Mouse (Mus musculus): ENCODE measurements around the gene Akap7. TPM values are rescaled to one million over a fixed set of nuclear protein-coding genes. Genes with fewer than 3 reads are reported as not detected.
"Not testable (repeated sequence)": the region's sequence is repeated elsewhere in the genome, so short reads cannot be mapped to it uniquely, and the experiment has no call there.

The Akap7 gene
- polyA plus RNA-seq, 1 experiment = 140 TPM

DNA sequence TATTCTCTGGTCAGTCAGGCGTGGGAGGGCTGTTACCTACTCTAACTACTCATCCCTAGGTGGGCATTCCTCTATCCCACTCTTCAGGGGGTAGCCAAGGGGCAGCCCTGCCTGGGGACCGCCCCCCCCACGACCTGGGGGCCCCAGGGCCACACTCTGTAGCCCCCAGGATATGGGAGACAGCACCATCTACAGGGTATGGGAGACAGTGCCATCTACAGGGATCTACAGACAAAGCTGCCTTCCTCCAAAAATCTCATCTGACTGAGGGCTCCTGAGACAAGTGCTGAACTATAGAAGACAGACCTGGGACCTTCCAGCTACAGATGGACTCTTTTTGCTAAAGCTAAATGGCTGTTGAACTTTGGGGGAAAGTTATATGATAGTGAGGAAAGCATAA, 144.2 kb downstream of the Akap7 start:
- H3K4me1 ChIP-seq (ENCODE audit: control insufficient read depth, insufficient read depth, insufficient read length, low read length); H3K4me3 ChIP-seq (ENCODE audit: insufficient read depth, low read depth, low read length); H3K27ac ChIP-seq (replicated peaks; ENCODE audit: low read depth, low read length): not testable (repeated sequence)

DNA sequence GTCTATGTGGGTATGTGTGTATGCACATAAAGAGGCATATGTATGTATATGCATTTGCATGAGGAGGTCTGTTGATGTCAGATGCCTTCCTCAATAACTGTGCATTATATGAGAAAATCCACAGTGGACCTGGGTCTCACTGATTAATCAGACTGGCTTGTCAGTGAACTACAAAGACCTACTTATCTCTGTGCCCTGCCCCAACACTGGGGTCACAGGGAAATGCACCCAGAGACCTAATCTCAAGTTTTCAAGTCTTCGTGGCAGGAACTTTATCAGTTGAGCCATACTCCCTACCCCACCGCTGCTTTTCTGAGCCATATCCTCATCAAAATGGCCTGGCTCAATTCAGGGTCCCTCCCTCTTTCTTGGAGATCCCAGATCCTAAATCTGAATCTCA, 146.0 kb downstream of the Akap7 start:
- H3K4me3 ChIP-seq (ENCODE audit: insufficient read depth, low read depth, low read length) = no peak overlapping the region
- no peak overlapping the region for H3K27ac ChIP-seq (replicated peaks; ENCODE audit: low read depth, low read length)
- H3K4me1 ChIP-seq (ENCODE audit: control insufficient read depth, insufficient read depth, insufficient read length, low read length) = no peaks in the 10 kb centered on the region

DNA sequence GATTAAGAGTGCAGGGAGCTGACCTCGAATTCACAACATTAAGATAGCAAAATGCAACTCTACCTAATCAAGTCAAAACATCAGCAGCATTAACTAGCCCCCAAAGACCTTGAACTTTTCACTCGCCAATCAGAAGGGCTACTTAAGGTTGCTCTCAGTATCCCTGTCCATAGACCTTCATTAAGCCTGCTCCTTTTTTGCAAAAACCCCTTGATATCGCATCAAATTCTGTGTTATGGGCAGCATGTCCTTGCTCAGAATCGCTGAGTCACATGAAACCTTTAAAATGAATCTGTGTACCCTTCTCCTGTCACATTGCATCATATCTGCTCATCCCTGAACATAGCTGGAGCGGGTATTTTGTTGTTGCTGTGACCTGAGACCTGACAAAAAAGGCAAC, 149.0 kb downstream of the Akap7 start:
- Histone ChIP-seq H3K4me1 (ENCODE audit: control insufficient read depth, insufficient read depth, insufficient read length, low read length) (peaks cover 2% of the 10 kb centered on the region; the same call in 1 of the 2 replicates), H3K27ac (replicated peaks; ENCODE audit: low read depth, low read length) (no peak overlapping the region), H3K4me3 (ENCODE audit: insufficient read depth, low read depth, low read length) (no peak overlapping the region)

DNA sequence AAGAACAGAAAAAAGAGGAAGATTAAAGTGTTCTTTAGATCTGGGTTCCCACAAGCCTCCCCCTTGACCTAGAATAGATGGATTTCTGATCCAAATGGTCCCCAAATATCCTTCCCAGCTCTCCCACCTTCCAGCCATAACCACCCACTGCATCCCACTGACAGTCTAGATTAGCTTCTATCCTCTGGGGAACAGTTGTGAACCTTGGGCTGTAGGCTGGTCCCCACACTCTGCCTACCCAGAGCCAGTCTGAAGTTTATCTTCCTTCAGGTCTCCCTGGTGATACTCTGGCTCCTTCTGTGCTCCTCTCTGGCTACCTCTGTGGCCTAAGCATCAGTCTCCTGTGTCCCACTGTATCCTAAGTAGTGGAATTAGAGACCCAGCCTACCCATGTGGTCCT, 150.3 kb downstream of the Akap7 start:
- H3K27ac ChIP-seq (replicated peaks; ENCODE audit: low read depth, low read length) = no peak overlapping the region
- H3K4me1 ChIP-seq (ENCODE audit: control insufficient read depth, insufficient read depth, insufficient read length, low read length) = peaks cover 2% of the 10 kb centered on the region; the same call in 1 of the 2 replicates

DNA sequence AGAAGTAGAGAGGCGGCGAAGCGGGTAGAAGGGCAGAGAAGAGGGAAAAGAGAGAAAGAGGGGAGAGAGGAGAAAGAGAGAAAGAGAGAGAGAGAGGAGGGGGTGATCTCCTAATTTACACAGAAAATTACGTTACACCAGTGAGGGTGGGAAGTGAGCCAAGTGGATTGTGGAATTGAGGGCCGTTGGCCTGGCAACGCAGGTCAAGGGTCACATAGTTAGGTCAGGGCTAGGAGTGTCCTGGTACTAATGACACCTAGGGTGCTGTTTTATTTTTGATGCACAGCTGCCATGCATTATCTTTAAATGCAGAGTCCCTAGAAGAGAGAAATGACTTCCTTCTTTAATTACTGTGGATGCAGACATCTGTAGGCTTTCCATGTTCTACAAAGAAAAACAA, 153.4 kb downstream of the Akap7 start:
- H3K27ac ChIP-seq (replicated peaks; ENCODE audit: low read depth, low read length) = no peak overlapping the region
- H3K4me1 ChIP-seq (ENCODE audit: control insufficient read depth, insufficient read depth, insufficient read length, low read length) = peaks cover 2% of the 10 kb centered on the region; the same call in 1 of the 2 replicates
- no peak overlapping the region for H3K4me3 ChIP-seq (ENCODE audit: insufficient read depth, low read depth, low read length)

More for the DNA sequence above, 150.3 kb downstream of the Akap7 start:
- no peak overlapping the region for H3K4me3 ChIP-seq (ENCODE audit: insufficient read depth, low read depth, low read length)

DNA sequence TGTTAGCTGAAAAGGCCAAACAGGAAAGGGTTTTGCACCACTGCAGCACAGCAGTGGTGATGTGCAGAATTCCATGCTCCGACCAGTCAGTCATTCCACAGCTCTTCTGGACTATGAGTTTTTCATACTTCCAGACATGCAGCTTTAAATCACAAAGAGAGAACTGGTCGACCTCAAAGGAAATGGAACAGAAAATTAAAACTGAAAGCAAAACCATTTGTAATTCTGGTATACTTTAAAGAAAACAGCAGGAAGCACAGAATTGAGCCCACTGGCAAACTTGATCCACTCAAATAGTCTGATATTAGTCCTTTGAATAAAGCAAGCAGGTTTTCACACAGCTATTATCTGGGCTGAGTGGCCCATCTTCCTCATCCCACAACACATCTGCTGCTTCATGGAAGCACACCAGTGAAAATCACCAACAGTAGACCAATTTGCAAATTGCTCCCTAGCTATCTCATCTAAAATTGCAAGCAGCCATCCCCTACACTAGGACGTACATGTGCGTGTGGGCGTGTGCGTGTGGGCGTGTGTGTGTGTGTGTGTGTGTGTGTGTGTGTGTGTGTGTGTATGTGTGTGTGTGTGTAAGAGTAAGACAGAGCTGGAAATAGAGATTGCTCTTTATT, 156.4 kb downstream of the Akap7 start:
- Histone ChIP-seq H3K27ac (replicated peaks; ENCODE audit: low read depth, low read length) (no peak overlapping the region), H3K4me3 (ENCODE audit: insufficient read depth, low read depth, low read length) (no peak overlapping the region), H3K4me1 (ENCODE audit: control insufficient read depth, insufficient read depth, insufficient read length, low read length) (peaks cover 2% of the 10 kb centered on the region; the same call in 1 of the 2 replicates)

DNA sequence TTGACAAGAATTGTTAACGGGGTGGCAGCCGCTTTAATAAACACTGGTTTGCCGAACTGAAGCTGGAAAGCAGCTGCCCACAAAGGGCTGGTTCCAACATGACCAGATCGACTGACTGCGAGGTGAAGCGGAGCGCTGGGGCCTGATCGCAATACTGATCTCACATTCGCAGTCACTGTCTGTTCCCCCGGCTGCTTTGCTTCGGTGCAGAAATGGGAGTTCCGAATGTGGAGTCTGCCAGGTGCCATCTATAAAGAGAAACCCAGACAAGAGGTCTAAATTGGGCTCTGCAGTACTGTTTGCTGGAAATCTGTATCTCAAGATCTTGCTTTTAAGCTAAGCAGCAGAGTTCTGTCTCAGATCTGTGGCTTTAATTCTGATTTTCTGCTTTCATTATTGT, 161.8 kb downstream of the Akap7 start:
- Histone ChIP-seq H3K4me3 (ENCODE audit: insufficient read depth, low read depth, low read length) (no peak overlapping the region), H3K4me1 (ENCODE audit: control insufficient read depth, insufficient read depth, insufficient read length, low read length) (no peaks in the 10 kb centered on the region), H3K27ac (replicated peaks; ENCODE audit: low read depth, low read length) (no peak overlapping the region)

DNA sequence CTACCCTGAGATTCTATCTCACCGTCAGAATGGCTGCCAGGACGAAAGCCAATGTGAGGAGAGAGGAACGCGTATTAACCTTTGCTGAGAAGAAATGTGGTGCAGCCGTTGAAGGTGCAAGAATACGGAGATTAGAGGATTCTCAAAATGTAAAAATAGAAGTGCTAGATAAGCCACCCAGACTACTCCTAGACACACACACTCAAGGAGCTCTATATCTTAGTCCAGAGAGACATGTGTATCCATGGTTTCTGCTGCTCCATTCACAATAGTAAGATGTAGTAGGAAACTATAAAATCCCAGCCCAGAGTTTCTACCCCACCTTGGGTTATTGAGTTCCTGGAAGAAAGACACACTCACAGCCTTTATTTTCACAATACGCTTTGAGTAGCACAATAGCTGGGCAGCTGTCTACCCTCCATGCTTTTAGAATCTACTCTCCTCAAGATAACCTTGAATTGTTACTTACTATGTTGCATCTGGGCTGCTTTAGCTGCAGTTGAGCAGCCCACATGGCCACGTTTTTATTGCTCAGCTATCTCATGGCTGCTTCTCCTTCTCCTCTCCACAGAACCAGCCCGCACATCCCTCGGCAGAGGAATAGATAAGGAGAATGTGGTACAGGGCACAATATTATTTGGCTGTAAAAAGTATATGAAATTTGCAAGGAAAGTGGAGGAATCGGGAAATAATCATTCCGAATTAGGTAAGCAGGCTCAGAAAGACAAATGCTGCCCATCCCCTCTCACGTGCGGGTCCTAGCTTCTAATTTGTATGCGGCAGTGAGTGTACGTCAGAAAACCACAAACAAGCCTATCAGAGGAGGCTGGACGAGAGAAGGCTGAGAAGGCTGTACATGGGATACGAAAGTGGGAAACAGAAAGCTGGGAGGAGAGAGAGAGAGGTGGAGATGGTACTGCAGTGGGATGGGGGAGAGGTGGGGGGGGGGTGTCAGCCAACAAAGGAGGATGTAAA, 162.6 kb downstream of the Akap7 start:
- H3K4me3 ChIP-seq (ENCODE audit: insufficient read depth, low read depth, low read length) = no peak overlapping the region
- H3K4me1 ChIP-seq (ENCODE audit: control insufficient read depth, insufficient read depth, insufficient read length, low read length) = no peaks in the 10 kb centered on the region
- no peak overlapping the region for H3K27ac ChIP-seq (replicated peaks; ENCODE audit: low read depth, low read length)

DNA sequence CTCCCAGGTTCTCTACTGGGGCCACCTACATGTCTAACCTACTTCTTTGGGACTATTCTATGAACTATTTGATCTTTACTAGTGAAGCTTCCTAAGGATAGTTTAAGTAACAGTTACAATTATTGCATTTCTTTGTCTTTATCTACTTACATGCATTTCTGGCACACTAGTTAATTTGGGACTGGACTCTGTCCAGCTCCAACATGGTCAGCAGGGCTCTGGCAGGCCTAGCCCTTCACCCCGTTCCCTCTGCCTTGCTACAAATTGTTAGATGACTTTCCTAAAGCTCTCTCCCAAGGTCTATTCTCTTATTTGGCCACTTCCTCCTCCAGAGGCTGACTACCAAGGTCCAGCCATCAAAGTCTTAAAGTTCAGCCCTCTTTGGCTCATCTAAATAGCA, 165.9 kb downstream of the Akap7 start:
- no peaks in the 10 kb centered on the region for H3K4me1 ChIP-seq (ENCODE audit: control insufficient read depth, insufficient read depth, insufficient read length, low read length)
- H3K4me3 ChIP-seq (ENCODE audit: insufficient read depth, low read depth, low read length) = no peak overlapping the region
- no peak overlapping the region for H3K27ac ChIP-seq (replicated peaks; ENCODE audit: low read depth, low read length)

DNA sequence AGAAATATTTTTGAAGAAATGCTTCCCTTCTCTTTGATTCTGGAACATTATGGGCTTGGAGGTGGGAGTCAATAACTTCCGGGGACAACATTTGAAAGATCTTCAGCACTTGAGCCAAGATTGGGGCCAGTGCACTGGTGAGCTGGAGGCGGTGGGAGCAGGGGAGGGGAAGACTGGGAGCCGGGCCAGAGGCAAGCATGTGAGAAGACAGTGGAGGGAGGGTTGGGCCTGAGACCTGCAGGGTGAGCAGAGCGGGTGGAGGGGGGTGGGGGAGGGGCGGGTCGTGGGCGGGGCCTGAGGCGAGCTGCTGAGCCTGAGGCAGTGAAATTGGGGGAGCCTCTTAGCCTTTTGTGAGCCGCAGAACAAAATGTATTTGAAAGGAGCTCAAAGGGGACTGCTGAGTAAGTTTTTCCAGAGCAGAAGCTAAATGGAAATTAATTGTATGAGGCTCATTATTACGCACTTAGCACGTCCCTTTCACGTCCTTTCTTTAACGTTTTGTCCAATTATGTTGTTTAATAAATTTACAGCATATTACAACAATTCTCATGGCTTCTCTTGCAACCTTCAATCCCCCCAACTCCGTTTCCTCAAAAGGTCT, 167.4 kb downstream of the Akap7 start:
- Histone ChIP-seq H3K4me1 (ENCODE audit: control insufficient read depth, insufficient read depth, insufficient read length, low read length) (no peaks in the 10 kb centered on the region), H3K27ac (replicated peaks; ENCODE audit: low read depth, low read length) (no peak overlapping the region), H3K4me3 (ENCODE audit: insufficient read depth, low read depth, low read length) (no peak overlapping the region)

DNA sequence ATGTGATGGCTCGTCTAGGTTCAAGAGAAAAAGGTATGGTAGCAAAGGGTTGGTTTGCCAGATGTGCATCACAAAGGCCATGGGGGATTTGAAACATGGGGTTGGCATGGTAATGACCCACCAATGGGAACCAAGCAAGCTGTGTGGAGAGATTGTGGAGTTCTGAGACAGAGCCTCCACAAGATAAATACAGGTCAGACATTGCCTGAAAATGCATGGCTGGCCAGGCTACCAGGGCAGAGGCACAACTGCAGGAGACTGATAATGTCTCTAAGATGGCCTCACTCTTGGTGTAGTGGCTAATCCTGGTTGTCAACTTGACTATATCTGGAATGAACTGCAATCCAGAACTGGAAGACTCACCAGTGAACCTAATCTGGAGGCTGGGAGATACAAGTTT, 174.1 kb downstream of the Akap7 start:
- no peaks in the 10 kb centered on the region for H3K4me1 ChIP-seq (ENCODE audit: control insufficient read depth, insufficient read depth, insufficient read length, low read length)
- no peak overlapping the region for H3K4me3 ChIP-seq (ENCODE audit: insufficient read depth, low read depth, low read length)
- H3K27ac ChIP-seq (replicated peaks; ENCODE audit: low read depth, low read length) = no peak overlapping the region

DNA sequence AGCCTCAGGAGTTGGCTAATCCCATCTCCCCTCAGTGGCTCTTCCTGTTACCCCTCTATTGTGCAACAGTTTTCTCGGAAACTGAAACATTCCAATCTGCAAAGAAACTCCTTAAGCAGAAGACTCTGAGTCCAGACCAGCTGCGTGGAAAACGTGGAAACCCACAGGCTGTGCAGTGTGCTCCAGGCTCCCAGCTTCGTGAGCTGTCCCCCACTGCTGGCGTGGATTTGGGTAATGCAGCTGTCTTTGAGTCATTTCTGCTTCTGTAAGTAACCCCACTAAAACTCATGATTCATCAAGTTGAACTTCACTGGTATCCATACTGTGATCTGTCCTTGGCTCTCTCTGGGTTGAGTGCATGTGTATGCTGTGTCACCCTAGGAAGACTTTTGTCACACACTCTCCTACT, 179.2 kb downstream of the Akap7 start:
- H3K27ac ChIP-seq (replicated peaks; ENCODE audit: low read depth, low read length) = no peak overlapping the region
- H3K4me3 ChIP-seq (ENCODE audit: insufficient read depth, low read depth, low read length) = no peak overlapping the region
- H3K4me1 ChIP-seq (ENCODE audit: control insufficient read depth, insufficient read depth, insufficient read length, low read length) = no peaks in the 10 kb centered on the region

DNA sequence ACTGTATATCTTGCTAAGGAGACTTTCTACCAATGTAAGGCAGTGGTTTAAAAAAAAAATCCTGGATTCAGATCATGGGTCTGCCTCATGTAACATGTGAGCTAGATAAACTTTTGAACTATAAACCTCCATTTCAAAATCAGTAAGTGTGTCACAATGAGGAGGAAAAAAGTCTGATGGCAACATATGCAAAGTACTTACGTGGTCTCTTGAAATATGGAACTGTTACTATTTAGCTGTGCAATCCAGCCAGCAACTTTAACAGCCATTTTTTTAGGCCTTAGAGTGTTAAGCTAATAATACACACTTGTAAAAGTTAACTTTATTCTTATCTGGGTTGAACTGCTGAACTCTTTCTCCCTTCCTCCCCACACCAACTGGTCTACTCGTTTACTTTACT, 181.6 kb downstream of the Akap7 start:
- Histone ChIP-seq H3K27ac (replicated peaks; ENCODE audit: low read depth, low read length) (no peak overlapping the region), H3K4me3 (ENCODE audit: insufficient read depth, low read depth, low read length) (no peak overlapping the region), H3K4me1 (ENCODE audit: control insufficient read depth, insufficient read depth, insufficient read length, low read length) (no peaks in the 10 kb centered on the region)

DNA sequence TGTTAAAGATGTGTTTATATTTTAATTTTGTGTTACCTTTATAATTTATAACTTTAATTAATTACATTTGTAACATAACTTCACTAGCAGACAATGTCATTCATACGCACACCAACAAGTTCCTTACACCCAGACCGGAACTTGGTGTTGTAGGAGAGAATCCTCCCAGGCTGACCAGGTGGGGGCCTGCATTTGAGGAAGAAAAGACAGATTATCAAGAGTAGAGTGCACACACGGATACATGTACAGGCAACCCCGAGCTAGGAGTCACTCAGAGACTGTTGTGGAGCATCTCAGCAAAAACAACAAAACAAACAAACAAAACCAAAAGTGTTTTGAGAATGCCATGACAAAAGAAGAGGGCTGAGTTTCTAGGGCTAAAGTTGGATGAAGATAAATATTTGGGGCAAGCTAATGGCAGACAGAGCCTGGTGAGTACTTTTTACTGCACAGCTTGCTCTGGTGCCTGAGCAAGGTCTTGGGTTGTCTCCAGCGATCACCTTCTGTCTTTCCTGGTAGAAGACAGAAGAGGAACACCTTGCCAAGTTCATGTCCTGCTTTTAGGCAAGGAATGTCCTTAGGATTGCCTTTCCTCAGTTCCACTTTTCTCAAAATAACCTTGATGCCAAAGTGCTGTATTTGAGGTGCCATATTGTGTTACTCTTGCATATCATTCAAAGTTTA, 186.7 kb downstream of the Akap7 start:
- Histone ChIP-seq H3K27ac (replicated peaks; ENCODE audit: low read depth, low read length) (no peak overlapping the region), H3K4me1 (ENCODE audit: control insufficient read depth, insufficient read depth, insufficient read length, low read length) (no peaks in the 10 kb centered on the region), H3K4me3 (ENCODE audit: insufficient read depth, low read depth, low read length) (no peak overlapping the region)

Measured in brown adipose tissue, adult 24 weeks (tissue).